Mouse (Mus musculus): ENCODE measurements around the gene Smagp. TPM values are rescaled to one million over a fixed set of nuclear protein-coding genes. Genes with fewer than 3 reads are reported as not detected.
"Not testable (repeated sequence)": the region's sequence is repeated elsewhere in the genome, so short reads cannot be mapped to it uniquely, and the experiment has no call there.

The Smagp gene
- total RNA-seq, 4 experiments from 2014 or later, result 1.4 to 4.3 (median 2.7) TPM

GRCm38 (mm10) chr15:100627774-100628370 lies 8.9 kb downstream of the Smagp start:
- no peak for DNase-seq (ENCODE audit: low spot score in 2 of 2)

GRCm38 (mm10) chr15:100627287-100627686 lies 9.5 kb downstream of the Smagp start:
- no peak for DNase-seq (ENCODE audit: low spot score in 2 of 2)

GRCm38 (mm10) chr15:100624435-100624834 lies 12.3 kb downstream of the Smagp start:
- no peak for DNase-seq (ENCODE audit: low spot score in 2 of 2)

GRCm38 (mm10) chr15:100623754-100624153 lies 13.0 kb downstream of the Smagp start:
- no peak for DNase-seq (ENCODE audit: low spot score in 2 of 2)

GRCm38 (mm10) chr15:100622164-100622563 lies 14.6 kb downstream of the Smagp start:
- no peak for DNase-seq (ENCODE audit: low spot score in 2 of 2)

GRCm38 (mm10) chr15:100621671-100622070 lies 15.1 kb downstream of the Smagp start:
- not testable (repeated sequence) for DNase-seq (ENCODE audit: low spot score in 2 of 2)

- DNase-seq (ENCODE audit: low spot score in 2 of 2), result no peak
These were observed 17.5 kb downstream of the Smagp start for GRCm38 (mm10) chr15:100619200-100619599.

GRCm38 (mm10) chr15:100616221-100616620 lies 20.5 kb downstream of the Smagp start:
- DNase-seq (ENCODE audit: low spot score in 2 of 2), result no peak

- peak; percentile 82 to 87 for DNase-seq (ENCODE audit: low spot score in 2 of 2)
These were observed 20.9 kb downstream of the Smagp start for GRCm38 (mm10) chr15:100615825-100616220.

- peak; percentile 97 to 98 for DNase-seq (ENCODE audit: low spot score in 2 of 2)
These were observed 21.5 kb downstream of the Smagp start, which contains the start of gene Dazap2 for GRCm38 (mm10) chr15:100614996-100615824. Dazap2 (plus strand) TSS chr15:100615349.

GRCm38 (mm10) chr15:100614218-100614995 lies 22.3 kb downstream of the Smagp start:
- peak in 1 of 2 experiments; percentile 55 for DNase-seq (ENCODE audit: low spot score in 2 of 2)

- DNase-seq (ENCODE audit: low spot score in 2 of 2), result peak in 1 of 2 experiments; percentile 80
These were observed 23.2 kb downstream of the Smagp start for GRCm38 (mm10) chr15:100613584-100613983.

- no peak for DNase-seq (ENCODE audit: low spot score in 2 of 2)
These were observed 24.3 kb downstream of the Smagp start for GRCm38 (mm10) chr15:100612432-100612831.

GRCm38 (mm10) chr15:100611951-100612350 lies 24.8 kb downstream of the Smagp start:
- no peak for DNase-seq (ENCODE audit: low spot score in 2 of 2)

GRCm38 (mm10) chr15:100606677-100607076 lies 30.1 kb downstream of the Smagp start:
- DNase-seq (ENCODE audit: low spot score in 2 of 2), result not testable (repeated sequence)

GRCm38 (mm10) chr15:100601669-100602068 lies 35.1 kb downstream of the Smagp start:
- no peak for DNase-seq (ENCODE audit: low spot score in 2 of 2)

- no peak for DNase-seq (ENCODE audit: low spot score in 2 of 2)
These were observed 36.0 kb downstream of the Smagp start for GRCm38 (mm10) chr15:100600696-100601272.

- peak; percentile 47 to 58 for DNase-seq (ENCODE audit: low spot score in 2 of 2)
These were observed 36.6 kb downstream of the Smagp start for GRCm38 (mm10) chr15:100600047-100600695.

- no peak for DNase-seq (ENCODE audit: low spot score in 2 of 2)
These were observed 37.3 kb downstream of the Smagp start, which contains the start of gene Pou6f1 for GRCm38 (mm10) chr15:100599276-100600046. Pou6f1 (minus strand) TSS chr15:100599984.

- DNase-seq (ENCODE audit: low spot score in 2 of 2), result no peak
These were observed 37.9 kb downstream of the Smagp start for GRCm38 (mm10) chr15:100598883-100599275.

Measured in layer of hippocampus, adult 8-10 months (tissue).